Mouse (Mus musculus) natural killer cell, adult 2 months (primary cell): Measurements from ENCODE around the gene Ptafr.

ENCODE experiments used
- DNase-seq, 2 experiments: peaks; one replicate each; pipeline ENCODE4 v3.0.0; 2022; ENCODE audit warnings: low spot score in 2 of 2

Gene Ptafr

GRCm38 (mm10) chr4:132617873-132618272 is 54.0 kb downstream of the Ptafr start:
- DNase-seq = no peak

- DNase-seq = no peak
Measured at GRCm38 (mm10) chr4:132618850-132619375, 55.0 kb downstream of the Ptafr start.

- DNase-seq = no peak
Measured at GRCm38 (mm10) chr4:132620134-132620533, 56.3 kb downstream of the Ptafr start.

- DNase-seq = peak in 1 of 2 experiments; percentile 35
Measured at GRCm38 (mm10) chr4:132621287-132622068, 57.6 kb downstream of the Ptafr start.

- DNase-seq = no peak
Measured at GRCm38 (mm10) chr4:132624034-132624657, 60.3 kb downstream of the Ptafr start.

- peak; percentile 26 to 61 for DNase-seq
Measured at GRCm38 (mm10) chr4:132628830-132629229, 65.0 kb downstream of the Ptafr start.
